Mouse (Mus musculus): ENCODE results near the gene Ticam1.
A peak's percentile ranks its signal among the peaks of the same experiment; 100 is the strongest.

DNA sequence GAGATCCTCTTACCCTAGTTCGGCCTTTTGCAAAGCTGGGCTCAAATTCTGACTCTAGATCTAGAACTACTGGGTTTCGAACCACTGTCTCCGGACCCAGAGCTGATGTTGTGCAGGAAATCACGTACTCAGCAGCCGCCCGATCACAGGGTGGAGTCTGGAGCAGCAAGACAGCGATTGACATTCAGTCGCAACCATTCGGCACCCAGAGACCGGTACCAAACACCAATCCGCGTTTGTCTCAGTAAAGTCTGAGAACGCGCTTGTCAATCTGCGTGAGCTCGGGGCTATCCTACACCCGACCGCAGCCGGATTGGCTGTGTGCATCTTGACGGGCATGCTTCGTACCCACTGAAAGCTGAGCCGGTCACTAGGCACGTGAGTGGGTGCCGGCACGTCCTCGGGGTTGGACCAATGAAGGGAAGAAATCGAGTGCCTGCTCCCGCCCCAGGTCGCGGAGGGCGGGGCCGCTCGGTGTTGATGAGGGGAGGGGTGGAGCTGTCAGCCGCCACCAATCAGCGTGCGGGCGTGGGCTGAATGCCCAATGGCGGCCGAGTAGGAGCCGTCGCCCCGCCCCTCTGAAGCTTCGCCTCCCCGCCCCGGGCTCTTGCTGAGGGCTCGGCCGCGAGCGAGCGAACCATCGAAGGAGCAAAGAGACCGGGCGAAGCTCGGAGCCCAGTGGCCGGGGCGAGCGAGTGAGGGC, 49.0 kb upstream of the Ticam1 start, which contains the start of gene Kdm4b:
- TF ChIP-seq CTCF (IDR thresholded peaks at IDR 0.05; ENCODE audit: extremely low read depth, insufficient read length, insufficient replicate concordance, low read depth, low read length): no peak
- peak; percentile 87 for TF ChIP-seq POLR2A (IDR thresholded peaks at IDR 0.05; ENCODE audit: low read depth, low read length)

Measured in small intestine, adult 2 months (tissue).